Mouse (Mus musculus) heart, postnatal 0 days (tissue): Measurements from ENCODE around the gene Unc119.

Source experiments
- CTCF ChIP-seq: IDR thresholded peaks from 2 replicates; pipeline ENCODE4 v1.5.1; 2016; ENCODE audit warnings: antibody characterized with exemption, control low read depth, low read depth
- EP300 ChIP-seq: IDR thresholded peaks from 2 replicates; pipeline ENCODE4 v1.6.1; 2016; ENCODE audit warnings: antibody characterized with exemption, low read depth

DNA sequence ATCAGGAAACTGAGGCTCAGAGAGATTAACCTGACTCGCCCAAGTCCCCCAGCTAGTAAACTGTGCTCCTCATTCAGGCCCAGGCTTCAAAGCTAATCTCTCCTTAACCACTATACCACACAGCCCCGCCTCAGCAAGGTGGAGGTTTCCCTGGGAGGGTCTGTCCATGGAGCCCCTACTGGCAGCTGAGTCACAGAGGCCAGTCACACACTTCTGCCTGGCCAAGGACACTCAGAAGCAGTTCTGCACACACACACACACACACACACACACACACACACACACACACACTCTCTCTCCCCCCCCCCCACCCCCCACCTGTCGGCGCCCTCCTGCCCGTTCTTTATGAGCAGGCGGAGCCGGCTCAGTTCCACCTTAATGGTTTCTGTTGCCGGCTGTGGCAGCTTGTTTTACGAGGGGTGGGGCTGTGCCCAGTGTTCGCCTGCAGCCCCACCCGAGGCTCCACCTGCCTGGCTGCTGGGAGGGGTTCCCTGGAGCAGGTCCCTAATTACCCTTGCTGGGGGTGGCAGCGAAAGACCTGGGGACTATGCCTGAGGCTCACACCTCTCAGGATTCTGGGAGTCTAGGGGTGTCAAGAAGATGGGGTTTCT lies 34.4 kb downstream of the Unc119 start:
- no peak for TF ChIP-seq EP300
- TF ChIP-seq CTCF = no peak
